Mouse (Mus musculus) c-Kit-positive CD71-positive TER-119-negative erythroid progenitor cells, embryonic 14.5 days (primary cell): ENCODE data around the gene Speer4e.
"Not testable (repeated sequence)": the region's sequence is repeated elsewhere in the genome, so short reads cannot be mapped to it uniquely, and the experiment has no call there.

Experiments used
- DNase-seq: peaks from one replicate; pipeline ENCODE4 v3.0.0-alpha.2; 2013; ENCODE audit warnings: low read depth

Gene Speer4e

GRCm38 (mm10) chr5:14938329-14938728, at the start of gene Speer4e:
Gene Speer4e (minus strand): TSS chr5:14938429.
- not testable (repeated sequence) for DNase-seq

GRCm38 (mm10) chr5:14986649-14987387, 48.6 kb upstream of the Speer4e start:
- DNase-seq, result not testable (repeated sequence)

- not testable (repeated sequence) for DNase-seq
Measured at GRCm38 (mm10) chr5:14978835-14979234, 40.6 kb upstream of the Speer4e start, which contains the start of gene Gm10354. Gene Gm10354 (minus strand): TSS chr5:14978935.

- not testable (repeated sequence) for DNase-seq
Measured at GRCm38 (mm10) chr5:14977368-14977767, 39.1 kb upstream of the Speer4e start.

GRCm38 (mm10) chr5:14975294-14975693, 37.1 kb upstream of the Speer4e start:
- not testable (repeated sequence) for DNase-seq

- DNase-seq, result not testable (repeated sequence)
Measured at GRCm38 (mm10) chr5:14972841-14973240, 34.6 kb upstream of the Speer4e start.

- DNase-seq, result not testable (repeated sequence)
Measured at GRCm38 (mm10) chr5:14963821-14964220, 25.6 kb upstream of the Speer4e start.

GRCm38 (mm10) chr5:14961502-14961901, 23.3 kb upstream of the Speer4e start:
- DNase-seq, result not testable (repeated sequence)

GRCm38 (mm10) chr5:14955928-14956706, 17.9 kb upstream of the Speer4e start:
- DNase-seq, result not testable (repeated sequence)

- DNase-seq, result not testable (repeated sequence)
Measured at GRCm38 (mm10) chr5:14953587-14953986, 15.4 kb upstream of the Speer4e start.

GRCm38 (mm10) chr5:14952749-14953148, 14.5 kb upstream of the Speer4e start:
- DNase-seq, result not testable (repeated sequence)

- not testable (repeated sequence) for DNase-seq
Measured at GRCm38 (mm10) chr5:14951822-14952221, 13.6 kb upstream of the Speer4e start.

- DNase-seq, result not testable (repeated sequence)
Measured at GRCm38 (mm10) chr5:14947482-14948198, 9.4 kb upstream of the Speer4e start.

GRCm38 (mm10) chr5:14945524-14945923, 7.3 kb upstream of the Speer4e start:
- not testable (repeated sequence) for DNase-seq

GRCm38 (mm10) chr5:14941043-14941442, 2.8 kb upstream of the Speer4e start:
- DNase-seq, result not testable (repeated sequence)

- not testable (repeated sequence) for DNase-seq
Measured at GRCm38 (mm10) chr5:14933721-14934120, 4.5 kb downstream of the Speer4e start.

GRCm38 (mm10) chr5:14927047-14927446, 11.2 kb downstream of the Speer4e start:
- not testable (repeated sequence) for DNase-seq

GRCm38 (mm10) chr5:14914799-14915198, 23.4 kb downstream of the Speer4e start, which contains the start of gene Gm9758:
Gene Gm9758 (minus strand): TSS chr5:14914899.
- DNase-seq, result not testable (repeated sequence)

- not testable (repeated sequence) for DNase-seq
Measured at GRCm38 (mm10) chr5:14914361-14914760, 23.9 kb downstream of the Speer4e start.

GRCm38 (mm10) chr5:14903539-14903938, 34.7 kb downstream of the Speer4e start:
- not testable (repeated sequence) for DNase-seq

- DNase-seq, result no peak
Measured at GRCm38 (mm10) chr5:14892242-14892641, 46.0 kb downstream of the Speer4e start.

- DNase-seq, result not testable (repeated sequence)
Measured at GRCm38 (mm10) chr5:14885291-14885690, 52.9 kb downstream of the Speer4e start.
